Mouse (Mus musculus): ENCODE data around the gene Dclk1.

The Dclk1 gene

DNA sequence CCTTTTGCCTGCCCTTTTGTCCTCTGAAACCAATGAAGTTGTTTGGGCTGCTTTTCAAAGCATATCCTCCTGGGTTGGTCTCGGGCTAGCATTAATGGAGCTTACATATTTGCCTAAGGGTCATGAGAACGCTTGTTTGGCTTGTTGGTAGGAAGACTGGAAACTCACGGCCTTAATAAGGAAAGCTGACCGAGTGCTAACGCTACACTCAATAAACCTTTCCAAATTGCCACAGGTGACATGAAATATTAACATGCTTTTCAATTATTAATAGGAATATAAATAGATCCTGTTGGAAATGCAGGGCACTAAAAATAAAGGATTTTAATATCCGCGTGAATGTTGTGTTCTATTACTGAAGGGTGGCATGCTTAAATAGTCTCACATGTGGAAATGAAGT lies 257.1 kb downstream of the Dclk1 start:
- DNase-seq (ENCODE audit: inconsistent ontology term), result no peak

- DNase-seq (ENCODE audit: inconsistent ontology term), result no peak
Observed at GRCm38 (mm10) chr3:55510198-55510597, 268.0 kb downstream of the Dclk1 start.

DNA sequence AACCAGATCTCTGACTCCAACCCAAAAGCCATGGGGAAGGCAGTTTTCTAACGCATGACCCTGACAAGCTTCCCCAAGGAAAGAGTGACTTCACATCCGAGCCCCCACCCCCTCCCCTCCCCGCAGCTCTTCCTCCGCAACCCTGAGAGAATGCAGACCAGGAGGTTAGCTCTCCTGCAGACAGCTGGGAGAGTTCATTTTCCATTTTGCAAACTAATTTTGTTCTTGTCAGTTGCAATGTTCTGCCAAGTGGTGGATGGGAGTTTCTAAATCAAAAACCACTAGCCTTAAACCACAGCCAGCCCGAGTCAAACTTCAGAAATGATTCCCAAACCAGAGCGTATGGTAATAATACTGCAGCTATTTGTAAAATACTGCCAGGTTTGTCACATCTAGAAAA lies 269.5 kb downstream of the Dclk1 start:
- no peak for DNase-seq (ENCODE audit: inconsistent ontology term)

- DNase-seq (ENCODE audit: inconsistent ontology term), result no peak
Observed at GRCm38 (mm10) chr3:55515966-55516365, 273.8 kb downstream of the Dclk1 start.

- DNase-seq (ENCODE audit: inconsistent ontology term), result no peak
Observed at GRCm38 (mm10) chr3:55517454-55518014, 275.4 kb downstream of the Dclk1 start.

DNA sequence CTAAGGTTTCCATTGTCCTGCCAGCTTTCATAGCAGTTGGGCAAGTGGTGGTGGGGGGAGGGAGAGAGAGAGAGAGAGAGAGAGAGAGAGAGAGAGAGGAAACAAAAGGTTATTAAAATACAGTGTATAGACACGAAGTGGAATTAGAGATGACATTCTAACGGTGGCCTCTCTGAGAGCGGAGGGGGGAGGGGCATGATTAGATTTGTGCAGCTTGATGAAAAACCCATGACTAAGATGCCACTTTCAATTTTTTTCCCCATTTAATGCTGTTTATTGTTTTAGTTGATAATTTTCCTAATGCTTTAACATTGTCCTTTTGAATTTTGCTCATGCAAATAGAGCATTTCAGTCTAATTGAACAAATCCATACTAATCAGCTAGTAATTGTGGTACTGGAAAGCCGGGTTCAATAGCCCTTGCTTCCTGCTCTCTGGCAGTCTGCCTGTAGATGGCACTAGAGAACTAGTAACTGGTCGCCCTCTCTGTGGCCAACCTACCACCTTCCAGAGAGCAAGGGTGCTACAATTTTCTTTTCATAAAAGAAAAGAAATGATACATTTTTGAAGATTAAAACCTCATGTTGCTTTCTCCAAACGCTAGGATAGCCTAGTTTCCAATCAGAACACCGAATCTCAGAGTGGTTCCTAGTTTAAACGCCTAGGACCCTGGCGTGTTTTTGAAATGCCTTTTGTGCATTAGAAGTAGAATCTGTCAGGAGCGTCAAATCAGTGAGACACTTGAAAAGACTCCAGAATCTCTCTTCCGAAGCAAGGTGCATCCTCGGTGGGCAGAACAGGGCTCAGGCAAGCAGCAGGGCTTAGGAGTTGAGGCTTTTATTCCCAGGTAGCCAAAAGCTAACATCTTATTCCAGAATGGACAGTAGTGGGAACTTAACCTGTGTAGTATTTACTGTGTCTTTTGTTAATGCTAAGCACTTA lies 278.3 kb downstream of the Dclk1 start:
- peak; percentile 72 for DNase-seq (ENCODE audit: inconsistent ontology term)

GRCm38 (mm10) chr3:55521776-55522175 lies 279.6 kb downstream of the Dclk1 start:
- DNase-seq (ENCODE audit: inconsistent ontology term), result no peak

DNA sequence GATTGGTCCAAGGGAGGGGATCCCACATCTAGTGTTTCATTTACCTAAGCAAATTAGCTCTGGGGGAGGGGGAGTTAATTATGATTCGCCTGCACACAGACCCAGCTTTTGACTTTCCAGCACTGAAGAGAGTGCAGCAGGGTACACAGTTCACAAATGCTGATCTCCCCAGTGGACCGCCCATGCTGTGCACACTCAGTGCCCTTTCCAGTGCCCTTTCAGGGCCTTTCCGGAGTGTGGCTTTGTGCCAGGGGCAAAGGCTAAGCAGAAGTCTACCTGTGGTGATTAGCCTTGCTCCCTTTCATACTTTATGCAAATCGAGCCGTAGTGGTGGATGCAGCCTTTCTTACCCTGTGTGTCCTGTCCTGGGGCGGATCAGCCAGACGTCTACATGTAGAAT lies 281.1 kb downstream of the Dclk1 start:
- DNase-seq (ENCODE audit: inconsistent ontology term), result no peak

- no peak for DNase-seq (ENCODE audit: inconsistent ontology term)
Observed at GRCm38 (mm10) chr3:55523735-55524477, 281.7 kb downstream of the Dclk1 start.

GRCm38 (mm10) chr3:55524491-55525195 lies 282.5 kb downstream of the Dclk1 start:
- DNase-seq (ENCODE audit: inconsistent ontology term), result peak; percentile 46

GRCm38 (mm10) chr3:55526470-55526869 lies 284.3 kb downstream of the Dclk1 start:
- DNase-seq (ENCODE audit: inconsistent ontology term), result no peak

GRCm38 (mm10) chr3:55527566-55527965 lies 285.4 kb downstream of the Dclk1 start:
- no peak for DNase-seq (ENCODE audit: inconsistent ontology term)

GRCm38 (mm10) chr3:55528012-55528411 lies 285.8 kb downstream of the Dclk1 start:
- no peak for DNase-seq (ENCODE audit: inconsistent ontology term)

- DNase-seq (ENCODE audit: inconsistent ontology term), result no peak
Observed at GRCm38 (mm10) chr3:55529414-55529813, 287.2 kb downstream of the Dclk1 start.

DNA sequence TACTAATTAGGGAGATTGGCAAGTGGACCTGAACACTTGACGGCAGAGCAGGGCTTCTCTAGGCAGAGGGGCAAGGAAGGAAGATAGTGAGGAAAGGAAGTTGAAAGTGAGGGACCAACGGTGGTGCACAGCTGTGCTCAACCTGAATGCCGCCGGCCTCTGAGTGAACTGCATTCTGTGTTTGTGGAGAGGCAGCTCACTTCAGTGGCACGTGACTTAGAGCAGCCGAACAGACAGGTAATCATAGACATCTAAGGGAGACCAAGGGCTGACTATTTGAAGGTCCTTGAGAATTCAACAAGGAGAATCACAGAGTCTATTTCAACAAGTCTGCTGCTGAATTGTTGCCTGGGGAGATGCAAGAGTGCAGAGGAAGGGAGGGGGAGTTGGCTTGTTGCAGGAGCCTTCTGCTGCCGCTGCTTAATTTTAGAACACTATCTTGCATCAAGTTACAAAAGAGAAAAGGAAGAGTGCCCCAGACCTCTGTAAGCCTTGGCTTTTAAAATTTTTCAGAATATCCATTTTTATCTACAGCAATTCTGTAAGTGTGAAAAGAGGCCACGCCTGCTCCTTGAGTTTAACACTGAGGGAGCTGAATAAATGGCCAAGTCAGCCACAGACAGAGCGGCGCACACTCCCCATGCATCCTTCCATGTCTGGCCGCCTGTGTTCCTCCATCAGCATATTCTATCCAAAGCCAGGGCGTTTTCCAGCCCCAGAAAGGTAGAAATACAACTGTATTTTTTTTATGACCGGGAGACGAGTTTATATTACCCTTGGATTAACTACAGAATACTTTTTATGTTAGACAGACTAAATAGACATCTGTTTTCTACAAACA lies 289.3 kb downstream of the Dclk1 start:
- DNase-seq (ENCODE audit: inconsistent ontology term), result no peak

- no peak for DNase-seq (ENCODE audit: inconsistent ontology term)
Observed at GRCm38 (mm10) chr3:55532175-55532973, 290.2 kb downstream of the Dclk1 start.

- DNase-seq (ENCODE audit: inconsistent ontology term), result no peak
Observed at GRCm38 (mm10) chr3:55535591-55536200, 293.5 kb downstream of the Dclk1 start.

DNA sequence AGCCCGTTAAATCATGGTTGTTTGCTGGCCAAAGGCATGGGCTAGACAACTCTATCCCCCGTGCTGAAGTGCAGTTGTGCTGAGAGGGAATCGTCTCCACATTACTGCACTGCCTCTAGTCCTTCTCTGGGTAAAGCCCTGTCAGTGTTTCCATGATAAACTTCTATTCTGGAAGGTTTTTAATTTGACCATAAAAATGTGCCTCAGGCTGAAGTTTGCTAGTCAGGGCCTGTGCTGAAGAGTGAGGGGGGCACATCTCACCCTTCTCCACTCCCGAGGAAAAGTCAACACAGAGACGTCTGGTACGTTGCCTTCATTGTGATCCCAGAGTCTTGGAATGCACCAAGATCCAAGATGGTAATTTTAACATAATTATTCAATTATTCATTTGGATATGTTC lies 294.7 kb downstream of the Dclk1 start:
- DNase-seq (ENCODE audit: inconsistent ontology term), result no peak

DNA sequence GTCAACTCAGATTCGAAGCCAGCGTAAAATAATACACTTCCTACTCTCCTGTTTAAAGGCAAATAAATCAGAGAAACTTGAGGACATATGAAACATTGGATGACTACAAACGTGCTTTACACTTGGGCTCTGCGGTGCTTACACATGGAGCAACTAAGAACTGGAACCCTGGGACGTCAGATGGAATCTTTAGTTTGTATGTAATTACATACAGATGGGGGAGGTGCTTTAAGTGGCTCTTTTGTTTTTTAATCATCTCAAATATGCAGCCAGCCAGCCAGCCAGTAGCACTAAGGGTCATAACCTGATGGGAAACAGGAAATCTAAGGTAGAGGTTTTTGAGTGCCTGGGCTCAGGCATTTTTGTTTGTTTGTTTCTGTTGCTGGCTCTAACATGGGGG lies 295.6 kb downstream of the Dclk1 start:
- DNase-seq (ENCODE audit: inconsistent ontology term), result no peak

DNA sequence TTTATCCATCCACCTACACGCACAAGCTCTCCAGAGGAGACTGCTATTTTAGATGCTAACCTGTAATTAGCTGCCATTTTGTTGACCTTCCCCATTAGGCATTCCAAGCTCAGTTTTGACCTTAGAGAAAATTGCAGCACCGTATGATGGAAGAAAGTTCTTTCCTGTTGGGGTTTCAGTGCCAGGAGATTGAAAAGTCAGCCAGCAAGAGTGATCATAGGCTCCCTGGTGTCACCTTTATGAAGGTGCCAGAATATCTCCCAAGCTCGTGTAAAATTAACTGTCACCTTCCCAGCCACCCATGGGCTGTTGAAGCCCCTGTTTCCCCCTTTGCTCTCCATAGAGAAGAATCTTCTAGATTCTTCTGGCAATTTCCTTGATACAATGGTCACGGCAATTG lies 297.2 kb downstream of the Dclk1 start:
- DNase-seq (ENCODE audit: inconsistent ontology term), result no peak

Measured in Muller cell, postnatal 12 days (primary cell).